Mouse (Mus musculus): Measurements from ENCODE around the gene Ikzf1.

Ikzf1 gene

DNA sequence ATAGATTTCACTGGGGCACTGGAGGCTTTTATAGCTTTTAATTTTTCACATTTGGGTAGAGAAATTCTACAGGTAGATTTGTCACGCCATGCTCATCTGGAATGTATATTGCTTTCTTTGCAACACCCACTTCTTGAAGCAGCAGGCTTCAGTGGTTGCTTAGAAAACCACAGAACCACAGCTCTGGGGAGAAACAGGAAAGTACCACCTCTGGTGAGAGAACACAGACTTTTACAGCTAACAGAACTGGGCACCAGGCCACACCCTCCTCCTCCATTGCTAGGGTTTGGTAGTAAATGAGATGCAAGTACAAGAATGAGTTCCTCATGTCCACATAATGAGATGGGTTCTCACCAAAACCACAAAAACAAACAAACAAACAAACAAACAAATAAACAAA is 81.3 kb downstream of the Ikzf1 start:
- DNase-seq (ENCODE audit: low read depth, low spot score), result peak; percentile 32

DNA sequence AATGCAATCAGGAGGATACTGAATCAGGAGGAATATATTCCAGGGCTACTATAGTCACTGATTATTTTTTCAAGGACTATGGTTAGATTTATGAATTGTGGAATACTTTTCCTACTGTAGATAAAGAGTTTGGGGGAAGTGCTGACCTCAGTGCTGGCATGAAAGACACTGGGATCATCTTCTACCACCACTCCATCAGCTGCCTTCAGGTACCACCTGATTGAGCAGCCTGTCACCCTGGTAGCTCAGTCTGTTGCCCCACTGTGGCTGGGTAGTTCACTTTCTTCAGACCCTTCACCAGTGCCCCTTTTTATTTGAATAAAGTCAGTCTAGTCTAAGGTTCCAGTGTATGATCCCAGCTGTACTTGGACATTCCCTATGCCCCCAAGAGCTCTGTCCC is 81.9 kb downstream of the Ikzf1 start:
- no peak for DNase-seq (ENCODE audit: low read depth, low spot score)

DNA sequence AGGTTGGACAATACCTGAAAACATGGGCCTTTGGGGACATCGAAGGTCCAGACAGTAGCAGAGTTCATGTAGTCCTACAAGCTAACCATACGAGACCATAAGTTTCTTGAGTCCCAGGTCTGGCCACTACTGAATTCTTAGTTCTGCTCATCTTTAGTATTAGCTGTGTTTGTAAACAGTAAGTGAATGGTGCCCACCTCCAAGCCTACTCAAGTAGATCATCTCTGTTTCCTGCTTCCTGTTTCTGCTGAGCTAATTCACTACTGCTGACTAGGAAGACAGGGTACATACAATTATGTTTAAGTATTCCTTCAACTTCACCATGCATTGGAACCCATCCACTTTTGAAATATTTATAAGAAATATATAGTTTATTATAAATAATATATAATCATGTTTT is 83.3 kb downstream of the Ikzf1 start:
- no peak for DNase-seq (ENCODE audit: low read depth, low spot score)

DNA sequence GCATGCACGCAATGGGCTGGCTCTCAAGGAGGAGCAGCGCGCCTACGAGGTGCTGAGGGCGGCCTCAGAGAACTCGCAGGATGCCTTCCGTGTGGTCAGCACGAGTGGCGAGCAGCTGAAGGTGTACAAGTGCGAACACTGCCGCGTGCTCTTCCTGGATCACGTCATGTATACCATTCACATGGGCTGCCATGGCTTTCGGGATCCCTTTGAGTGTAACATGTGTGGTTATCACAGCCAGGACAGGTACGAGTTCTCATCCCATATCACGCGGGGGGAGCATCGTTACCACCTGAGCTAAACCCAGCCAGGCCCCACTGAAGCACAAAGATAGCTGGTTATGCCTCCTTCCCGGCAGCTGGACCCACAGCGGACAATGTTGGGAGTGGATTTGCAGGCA is 84.5 kb downstream of the Ikzf1 start:
- DNase-seq (ENCODE audit: low read depth, low spot score), result no peak

DNA sequence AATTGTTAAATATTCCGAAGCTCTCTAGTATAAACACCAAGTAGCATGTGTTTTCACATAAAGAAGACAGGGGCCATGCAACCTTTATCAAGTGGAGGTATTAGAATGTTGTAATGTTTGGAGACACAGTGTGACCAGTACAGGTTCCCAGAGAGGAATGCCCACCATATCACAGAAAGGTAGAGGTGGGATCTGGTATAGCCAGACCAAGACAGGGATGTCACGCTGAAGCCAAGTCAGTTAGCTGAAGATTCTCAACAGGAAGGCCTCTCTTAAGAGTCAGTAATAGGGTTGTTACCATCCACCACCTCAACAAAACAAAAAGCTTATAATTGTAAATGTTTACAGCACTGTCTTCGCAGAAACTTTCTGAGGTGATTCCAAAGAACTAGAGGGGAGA is 85.9 kb downstream of the Ikzf1 start:
- DNase-seq (ENCODE audit: low read depth, low spot score), result no peak

DNA sequence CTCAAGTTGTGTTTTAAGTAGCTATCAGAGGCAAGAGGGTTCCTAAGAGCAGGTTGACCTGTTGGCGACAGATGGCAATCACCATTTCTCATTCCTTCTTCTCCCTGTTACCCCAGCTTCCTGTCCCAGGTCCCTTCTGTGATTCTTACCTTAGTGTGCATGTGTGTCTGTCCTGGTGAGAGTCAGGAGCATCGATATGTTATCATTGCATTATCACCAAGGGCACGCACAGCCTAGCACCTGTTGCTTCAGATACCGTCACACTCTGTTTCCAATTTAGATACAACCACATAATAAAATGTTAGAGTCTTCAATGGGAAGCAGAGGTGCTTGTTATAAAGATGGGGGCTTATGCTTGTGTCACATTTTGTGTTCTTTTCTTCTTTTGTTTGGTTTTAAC is 87.4 kb downstream of the Ikzf1 start:
- no peak for DNase-seq (ENCODE audit: low read depth, low spot score)

DNA sequence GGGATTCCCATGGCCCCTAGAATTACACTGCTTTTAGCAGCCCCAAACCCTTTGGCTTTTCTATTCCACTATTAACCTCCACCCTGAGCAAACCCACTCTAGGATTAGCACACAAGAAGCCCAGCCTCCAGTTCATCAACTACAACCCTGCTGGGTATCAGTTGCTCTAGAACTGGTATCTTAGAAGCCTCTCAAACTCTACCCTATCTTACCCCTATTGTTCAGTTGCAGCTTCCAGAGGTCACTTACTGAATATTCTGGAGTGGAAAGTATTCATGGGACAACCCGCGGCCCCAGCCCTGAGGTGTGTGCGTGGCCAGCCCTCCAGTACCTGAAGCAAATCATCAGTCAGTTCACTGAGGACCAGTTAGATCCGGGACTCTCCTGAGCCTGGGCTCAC is 89.6 kb downstream of the Ikzf1 start:
- no peak for DNase-seq (ENCODE audit: low read depth, low spot score)

DNA sequence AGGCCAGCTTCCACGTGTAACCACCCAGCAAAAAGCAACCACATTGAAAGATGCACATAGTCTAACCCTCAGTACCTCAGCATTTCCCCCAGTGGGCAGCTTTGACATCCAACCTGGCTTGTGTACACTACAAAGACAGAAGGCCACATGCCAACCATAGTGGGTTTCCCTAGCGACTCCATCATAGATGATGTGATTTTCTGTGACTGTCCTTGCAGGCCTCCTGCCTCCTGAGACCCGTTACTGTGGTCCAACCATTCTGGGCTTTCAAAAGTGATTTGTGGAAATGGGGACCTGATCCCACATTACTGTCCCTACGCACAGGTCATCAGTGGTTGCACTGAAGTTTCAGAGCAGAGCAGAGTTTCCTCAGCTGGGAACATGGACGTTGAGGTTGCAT is 90.1 kb downstream of the Ikzf1 start:
- DNase-seq (ENCODE audit: low read depth, low spot score), result no peak

DNA sequence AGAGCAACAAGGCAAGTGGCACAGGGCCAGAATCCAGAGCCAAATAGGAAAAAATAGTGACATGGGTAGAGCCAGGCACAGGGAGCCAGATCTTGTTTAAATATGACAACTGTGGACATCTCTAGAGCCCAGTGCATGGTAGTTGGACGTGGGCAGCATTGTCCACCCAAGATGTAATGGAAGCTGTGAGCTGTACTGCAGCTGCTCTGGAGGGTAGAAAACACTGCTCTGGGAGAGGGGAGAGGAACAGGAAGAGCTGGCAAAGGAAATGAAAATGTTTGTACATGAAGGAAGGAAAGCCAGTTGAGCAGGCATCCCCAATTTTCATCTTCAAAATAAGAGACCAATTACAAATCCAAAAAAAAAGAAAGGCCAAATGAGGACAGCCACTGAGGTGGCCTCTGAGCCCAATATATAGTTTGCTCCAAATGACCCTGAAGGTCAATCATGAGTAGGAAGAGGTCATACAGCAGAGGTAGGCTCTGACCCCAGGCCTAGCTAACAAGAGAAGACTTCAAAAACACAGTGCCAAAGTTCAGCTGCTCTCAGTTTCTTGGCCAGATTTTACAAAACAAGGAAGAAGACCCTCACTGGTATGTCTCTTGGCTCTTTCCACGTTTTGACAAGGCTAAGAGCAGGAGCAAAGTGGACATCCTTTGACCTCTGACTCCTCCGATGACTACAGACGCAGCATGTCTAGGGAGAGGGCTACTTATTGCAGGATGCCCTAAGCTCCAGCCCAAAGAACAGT is 91.4 kb downstream of the Ikzf1 start:
- no peak for DNase-seq (ENCODE audit: low read depth, low spot score)

DNA sequence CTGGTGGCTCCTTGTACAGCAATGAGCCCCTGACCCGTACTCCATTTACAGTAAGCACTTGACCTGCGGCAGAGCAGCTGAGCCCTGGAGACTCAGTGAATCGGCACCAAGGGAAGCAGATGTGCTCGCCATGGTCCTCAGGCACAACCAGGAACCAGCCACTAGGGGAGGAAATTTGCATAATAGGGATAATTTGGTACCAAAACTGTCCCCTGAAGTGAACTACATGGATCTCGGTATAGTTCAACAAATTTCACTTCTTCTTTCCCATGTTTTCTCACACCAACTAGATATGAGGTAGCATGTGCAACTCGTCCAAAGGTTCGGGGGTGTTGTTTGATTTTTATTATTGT is 92.0 kb downstream of the Ikzf1 start:
- DNase-seq (ENCODE audit: low read depth, low spot score), result no peak

DNA sequence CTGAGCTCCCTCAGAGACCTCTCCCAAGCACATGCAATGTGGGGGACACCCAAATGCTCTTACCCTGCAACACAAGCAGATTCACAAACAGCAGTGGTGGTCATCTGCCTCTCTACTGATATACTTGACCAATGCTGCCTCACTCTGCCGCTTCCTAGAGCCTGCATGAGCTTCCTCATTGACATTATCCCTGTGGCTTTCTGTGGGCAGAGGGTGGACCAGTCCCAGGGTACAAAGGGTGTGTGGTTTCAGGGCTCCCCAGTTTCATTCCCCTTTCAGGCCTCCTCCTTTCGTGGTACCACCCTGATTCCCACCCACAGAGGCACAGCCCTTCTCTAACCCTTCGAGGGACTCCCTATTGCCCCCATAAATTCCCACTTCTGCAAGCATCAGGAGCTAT is 92.4 kb downstream of the Ikzf1 start:
- DNase-seq (ENCODE audit: low read depth, low spot score), result no peak

DNA sequence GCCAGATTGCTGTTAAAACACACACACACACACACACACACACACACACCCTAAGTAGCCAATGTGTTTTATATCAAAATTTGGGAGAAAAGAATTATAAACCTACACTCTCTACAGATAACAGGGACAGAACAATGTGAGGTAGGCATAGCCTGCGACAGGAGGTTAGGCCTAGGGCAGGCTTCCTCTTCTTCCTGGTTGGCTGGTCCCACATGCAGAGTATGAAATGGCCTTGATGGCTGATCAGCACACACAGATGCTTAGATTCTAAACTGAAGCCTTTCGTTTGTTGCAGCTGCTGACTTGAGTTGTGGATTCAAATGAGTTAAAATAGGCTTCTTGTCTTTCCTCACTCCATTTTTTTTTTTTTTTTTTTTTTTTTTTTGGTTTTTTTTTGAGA is 93.0 kb downstream of the Ikzf1 start:
- no peak for DNase-seq (ENCODE audit: low read depth, low spot score)

DNA sequence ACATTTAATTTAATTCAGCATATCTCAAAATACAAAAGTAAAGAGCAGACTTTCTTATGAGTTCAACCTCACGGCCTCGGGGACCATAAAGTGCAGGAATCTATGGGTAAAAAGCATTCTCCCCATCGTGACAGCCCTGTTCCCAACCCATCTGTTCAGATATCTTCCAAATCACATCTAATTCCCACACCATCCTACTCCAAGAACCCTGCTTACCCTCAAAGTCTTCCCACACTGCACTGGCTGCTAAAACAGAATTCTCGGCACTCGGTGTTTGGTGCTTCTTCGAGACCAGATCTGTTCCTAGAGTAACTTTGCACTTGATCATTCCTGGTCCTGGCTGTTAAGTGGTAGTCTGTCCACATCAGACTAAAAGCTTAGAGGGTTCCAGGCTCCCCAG is 93.5 kb downstream of the Ikzf1 start:
- no peak for DNase-seq (ENCODE audit: low read depth, low spot score)

DNA sequence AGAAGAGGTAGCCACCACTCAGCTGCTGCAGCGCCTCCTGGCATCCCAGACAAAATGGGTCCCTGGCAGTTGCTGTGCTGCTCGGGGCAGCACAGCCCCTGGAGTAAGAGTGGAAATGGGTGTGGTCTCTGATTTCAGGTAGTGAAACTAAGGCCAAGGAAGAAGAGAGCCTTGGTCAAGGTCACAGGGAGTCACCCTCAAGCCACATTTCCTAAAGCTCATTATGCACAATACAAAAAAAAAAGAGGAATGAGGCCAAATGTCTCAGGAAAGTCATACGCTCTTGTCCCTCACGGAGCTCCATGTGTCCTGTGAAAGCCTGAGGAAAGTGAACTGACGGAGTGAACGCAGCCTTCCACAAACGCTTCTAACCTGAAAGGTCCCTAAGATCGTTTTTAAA is 96.9 kb downstream of the Ikzf1 start:
- DNase-seq (ENCODE audit: low read depth, low spot score), result no peak

DNA sequence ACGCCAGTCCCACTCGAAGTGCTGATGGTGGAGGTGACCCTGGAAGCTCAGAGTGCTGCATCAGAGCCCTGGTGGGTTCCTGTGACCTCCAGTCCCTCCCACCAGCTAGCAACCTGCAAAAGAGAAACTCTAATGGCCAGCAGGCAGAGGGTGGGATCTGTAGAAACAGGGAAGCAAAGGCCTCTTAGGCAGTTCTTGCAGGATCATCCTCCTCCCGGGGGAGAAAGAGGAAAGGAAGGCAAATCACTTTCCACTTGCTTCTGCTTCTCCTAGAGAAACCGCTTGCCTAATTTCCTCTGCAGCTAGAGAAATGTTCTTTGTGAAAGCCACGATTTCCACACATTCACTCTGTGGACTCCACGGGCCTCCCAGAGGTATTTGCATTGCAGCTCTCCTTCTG is 100.7 kb downstream of the Ikzf1 start:
- no peak for DNase-seq (ENCODE audit: low read depth, low spot score)

DNA sequence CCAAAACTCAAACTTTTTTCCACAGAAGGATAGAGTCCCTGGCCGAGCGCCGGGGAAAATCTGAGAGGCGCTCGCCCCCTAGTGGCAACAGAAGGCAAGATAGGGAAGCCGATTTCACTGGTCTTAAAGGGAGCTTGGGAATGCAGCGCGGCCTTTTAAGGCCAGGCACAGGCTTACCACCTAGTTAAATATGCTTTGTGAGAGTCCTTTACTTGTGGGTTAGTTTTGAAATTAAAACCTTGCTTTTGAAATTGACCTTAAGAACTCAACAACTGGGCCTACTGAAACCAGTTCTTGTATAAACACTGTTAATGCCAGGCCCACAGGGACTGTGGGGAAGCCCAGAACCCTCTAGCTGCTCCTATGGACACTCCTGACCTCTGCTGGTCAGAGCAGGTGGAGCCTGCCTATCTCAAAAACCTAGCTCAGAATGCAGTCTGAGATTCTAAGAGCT is 103.7 kb downstream of the Ikzf1 start:
- DNase-seq (ENCODE audit: low read depth, low spot score), result peak; percentile 56

DNA sequence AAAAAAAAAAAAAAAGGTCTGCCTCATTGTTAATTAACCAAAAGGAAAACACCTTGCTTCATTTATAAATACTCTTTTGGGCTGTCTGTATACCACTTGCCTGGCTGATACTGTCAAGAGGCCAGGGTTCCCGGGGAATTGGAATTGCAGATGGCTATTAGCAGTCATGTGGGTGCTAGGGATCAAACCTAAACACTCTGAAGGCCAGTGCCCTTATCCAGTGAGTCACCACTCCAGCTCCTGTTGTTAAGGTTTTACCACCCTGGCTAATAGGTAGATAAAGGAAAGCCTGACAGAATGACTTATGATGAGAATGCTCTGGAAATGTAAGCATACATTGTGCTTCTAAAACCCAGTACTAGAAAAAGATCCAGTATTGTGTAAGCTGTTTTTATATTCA is 109.8 kb downstream of the Ikzf1 start:
- no peak for DNase-seq (ENCODE audit: low read depth, low spot score)

DNA sequence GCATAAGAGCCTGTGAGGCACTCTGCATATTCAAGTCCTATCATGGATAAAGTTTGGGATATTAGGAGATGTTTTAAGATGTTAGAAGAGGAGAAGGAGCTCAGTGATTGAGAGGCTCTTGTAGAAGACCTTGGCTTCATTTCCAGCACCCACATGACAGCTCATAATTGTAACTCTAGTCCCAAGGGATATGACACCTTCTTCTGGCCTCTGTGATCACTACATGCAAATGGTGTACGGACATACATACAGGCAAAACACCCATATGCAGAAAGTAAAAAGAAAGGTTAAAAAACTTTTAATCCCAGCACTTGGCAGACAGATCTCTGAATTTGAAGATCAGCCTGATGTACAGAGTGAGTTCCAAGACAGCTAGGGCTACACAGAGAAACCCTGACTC is 113.9 kb downstream of the Ikzf1 start:
- DNase-seq (ENCODE audit: low read depth, low spot score), result no peak

DNA sequence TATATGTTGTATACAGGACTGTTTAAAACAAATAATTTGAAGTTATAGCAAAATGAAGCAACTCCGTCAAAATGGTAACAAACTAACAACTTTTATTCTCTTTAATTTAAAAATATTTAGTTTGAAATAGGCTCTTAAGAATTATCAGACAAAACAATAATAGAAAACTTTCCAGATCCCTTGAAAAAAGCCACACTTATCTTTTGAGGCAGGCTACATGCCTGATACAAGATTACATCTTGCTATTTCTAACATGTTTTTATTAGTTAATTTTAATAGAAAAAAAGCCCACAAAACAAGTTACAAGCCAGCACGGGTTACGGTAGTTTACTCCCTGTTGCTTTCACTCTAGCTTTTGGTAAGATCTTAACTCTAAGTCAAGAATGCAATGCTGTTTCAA is 115.5 kb downstream of the Ikzf1 start:
- no peak for DNase-seq (ENCODE audit: low read depth, low spot score)

DNA sequence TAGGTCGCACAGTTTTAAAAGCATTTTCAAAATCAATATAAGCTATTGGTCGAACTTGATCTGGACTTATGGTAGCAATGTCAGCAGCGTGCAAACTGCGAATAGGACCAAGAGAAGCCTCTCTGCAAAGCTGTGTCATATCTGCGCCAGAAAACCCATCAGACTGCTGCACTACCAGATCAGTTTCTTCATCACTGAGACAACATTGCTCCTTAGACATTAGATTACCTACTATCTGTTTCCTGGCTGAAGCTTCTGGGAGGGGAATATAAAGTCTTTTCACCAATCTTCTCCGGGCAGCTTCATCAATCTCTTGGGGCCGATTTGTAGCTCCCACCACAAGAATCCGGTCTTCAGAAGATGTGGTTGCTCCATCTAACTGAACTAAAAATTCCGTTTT is 116.3 kb downstream of the Ikzf1 start:
- no peak for DNase-seq (ENCODE audit: low read depth, low spot score)

DNA sequence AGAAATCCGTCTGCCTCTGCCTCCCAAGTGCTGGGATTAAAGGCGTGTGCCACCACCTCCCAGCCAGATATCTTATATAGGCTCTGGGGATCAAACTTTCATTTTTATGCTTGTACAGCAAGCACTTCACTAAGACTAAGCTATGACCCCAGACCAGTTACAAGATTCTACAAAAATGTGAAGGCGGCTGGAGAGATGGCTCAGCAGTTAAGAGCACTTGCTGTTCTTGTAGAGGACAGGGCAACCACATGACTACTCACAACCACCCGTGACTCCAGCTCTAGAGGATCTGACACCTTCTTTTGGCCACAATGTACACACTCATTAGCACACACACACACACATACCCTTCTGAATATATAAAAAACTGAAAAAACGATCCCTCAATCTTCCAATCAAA is 119.6 kb downstream of the Ikzf1 start:
- DNase-seq (ENCODE audit: low read depth, low spot score), result no peak

DNA sequence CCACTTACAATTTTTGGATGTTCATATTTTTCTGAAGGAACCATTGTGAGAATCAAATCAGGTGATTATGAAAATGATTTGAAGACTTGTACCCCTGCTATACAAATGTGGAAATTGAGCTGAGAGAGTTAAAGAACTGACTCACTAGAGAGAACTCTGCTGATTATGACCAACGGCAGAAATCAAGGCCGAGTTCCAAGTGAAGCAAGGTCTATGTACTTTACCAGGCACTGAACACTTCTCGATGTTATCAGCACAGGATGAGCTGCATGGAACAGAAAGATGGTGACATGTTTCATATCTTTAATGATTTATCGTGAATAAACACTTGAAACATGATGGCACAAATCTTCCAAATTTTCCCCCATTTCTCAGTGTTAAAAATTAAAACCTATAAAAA is 121.1 kb downstream of the Ikzf1 start:
- no peak for DNase-seq (ENCODE audit: low read depth, low spot score)

DNA sequence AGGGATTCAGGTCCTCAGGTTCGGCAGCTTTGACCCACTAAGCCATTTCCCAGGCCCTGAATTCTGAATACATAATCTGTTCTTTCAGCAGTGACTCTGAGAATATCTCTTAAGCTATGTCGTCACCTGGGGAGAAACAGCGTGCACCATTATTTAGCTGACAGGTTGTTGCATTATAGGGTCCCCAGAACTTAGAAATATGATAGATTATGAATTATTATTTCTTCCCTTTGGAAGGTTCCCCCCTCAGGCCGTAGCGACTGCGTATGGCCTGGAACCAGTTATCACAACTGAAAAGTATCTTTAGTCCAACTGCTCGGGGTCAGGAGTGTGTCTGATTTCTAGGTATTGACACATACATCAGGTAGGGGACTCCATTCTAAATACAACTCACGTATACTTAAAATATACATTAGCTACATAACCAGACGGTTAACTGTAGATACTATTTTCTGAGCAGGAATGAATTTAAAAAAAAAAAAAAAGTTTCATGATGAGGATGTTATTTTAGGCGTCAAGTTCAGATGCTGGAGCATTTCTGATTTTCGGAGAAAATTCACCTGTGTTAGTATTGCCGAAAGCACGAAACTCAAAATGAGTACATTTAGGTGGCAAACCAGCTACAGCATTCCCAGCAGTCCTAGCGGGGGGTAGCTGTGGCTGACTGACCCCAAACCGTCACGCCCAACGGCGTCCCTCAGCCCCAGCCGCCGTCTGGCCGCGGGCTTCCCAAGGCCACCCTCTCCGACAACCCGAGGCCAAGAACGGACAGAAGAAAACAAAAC is 123.4 kb downstream of the Ikzf1 start:
- DNase-seq (ENCODE audit: low read depth, low spot score), result no peak
